Mouse (Mus musculus) left cerebral cortex, adult 2 months (tissue): ENCODE measurements at regions not wholly inside any gene's neighbourhood (a gene's known extent, or its start where the extent isn't known, plus 50 kb on each side); places are given as distances from the start of the nearest gene placed in this dataset.

ENCODE experiments used
- DNase-seq, 2 experiments: peaks; one replicate each; pipeline ENCODE4 v3.0.0; 2021 to 2022; ENCODE audit warnings: low spot score in 2 of 2, mixed read lengths in 1 of 2; ENCODE audit errors: extremely low spot score in 1 of 2
- H3K27ac ChIP-seq: fragments of 200-600 bp; 2 replicates; pipeline ENCODE4 v1.8.1; 2022
- H3K4me3 ChIP-seq: fragments of 200-600 bp; 2 replicates; pipeline ENCODE4 v1.8.1; 2022
- CTCF ChIP-seq: fragments of 200-600 bp; IDR thresholded peaks from 2 replicates; pipeline ENCODE4 v1.8.1; 2022; ENCODE audit warnings: antibody characterized with exemption, mild to moderate bottlenecking, moderate library complexity
- intact Hi-C: fragments of 180-260 bp; cut with DNase I; formaldehyde crosslinking; loops from one replicate; pipeline ENCODE4 v1.15.1; 2025

DNA sequence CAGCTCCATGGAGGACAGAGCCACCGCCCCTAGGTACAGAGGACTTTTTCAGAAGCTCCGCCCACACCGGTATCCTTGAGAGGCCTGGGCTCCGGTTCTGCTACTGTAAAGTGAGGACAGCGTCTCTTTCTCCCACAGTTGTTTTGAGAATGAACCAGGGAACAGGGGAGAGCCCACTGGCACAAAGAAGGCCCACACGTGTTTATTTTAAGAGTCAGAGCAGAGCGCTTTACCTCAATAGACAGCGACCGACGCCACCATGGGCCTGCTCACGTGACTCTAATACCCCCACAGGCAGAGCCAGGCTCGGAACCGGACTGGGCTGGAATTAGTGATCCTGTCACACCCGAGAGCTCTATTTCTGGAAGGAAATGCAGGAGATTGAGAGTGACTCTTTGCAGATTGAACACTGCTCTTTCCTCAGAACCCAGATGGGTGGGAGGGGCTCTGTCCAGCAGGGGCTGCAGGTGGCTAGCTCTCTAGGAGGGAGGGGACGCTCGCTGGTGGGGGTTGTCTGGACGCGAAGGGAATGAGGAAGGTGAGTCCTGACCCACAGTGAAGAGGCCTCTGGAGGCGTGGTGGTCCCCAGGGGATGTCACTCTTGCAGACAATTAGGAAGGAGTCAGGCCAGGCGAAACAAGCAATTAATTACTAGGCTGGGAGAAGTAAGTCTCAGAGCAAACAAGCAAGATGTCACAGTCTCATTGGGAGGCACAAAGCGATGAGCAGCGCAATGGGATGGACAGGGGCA lies 354.4 kb upstream of the Zdhhc25 start:
- Histone ChIP-seq H3K4me3 (no peak overlapping the region), H3K27ac (no peak overlapping the region)
- DNase-seq: no peak
- TF ChIP-seq CTCF: no peak
- intact Hi-C loops: loop anchor here (5.0 kb wide), 3 partner anchors 283 to 698 kb away; no protein-coding TSS in a partner anchor

DNA sequence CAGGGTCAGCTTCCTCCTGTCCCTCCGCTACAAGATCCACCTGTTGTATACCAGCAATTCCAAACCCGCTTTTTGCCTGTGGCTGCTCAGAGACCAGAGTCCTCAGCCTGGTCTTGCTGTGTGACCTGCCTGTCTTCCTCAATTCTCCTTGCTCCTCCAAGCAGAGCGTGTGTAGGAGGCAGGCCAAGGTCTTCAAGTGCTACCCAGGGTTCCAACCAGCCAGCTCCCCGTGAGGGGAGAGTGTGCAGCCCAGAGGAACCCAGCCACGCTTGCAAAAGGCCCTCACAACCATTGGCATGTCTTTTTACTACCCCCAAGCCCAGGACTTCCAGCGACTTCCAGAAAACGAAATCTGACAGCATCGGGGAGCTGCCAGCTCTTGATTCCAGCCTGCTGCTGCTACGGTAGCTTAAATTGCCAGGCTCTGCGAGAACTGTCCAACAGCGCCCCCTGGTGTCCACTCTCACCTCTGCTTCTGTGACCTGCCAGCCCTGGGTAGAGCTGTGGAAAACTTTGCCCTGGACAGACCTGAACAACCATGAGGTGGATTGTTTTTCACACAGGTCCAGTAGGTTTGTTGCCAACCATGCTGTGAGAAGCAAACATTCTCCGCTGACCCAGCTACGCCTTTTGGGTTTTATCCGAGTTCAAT lies 352.0 kb upstream of the Zdhhc25 start:
- intact Hi-C loops: loop anchor here (1.0 to 5.0 kb wide), 6 partner anchors 102 to 701 kb away; no protein-coding TSS in a partner anchor
- DNase-seq: peak; percentile 88 to 93
- TF ChIP-seq CTCF: peak; percentile 96
- Histone ChIP-seq H3K4me3 (no peak overlapping the region), H3K27ac (no peak overlapping the region)

DNA sequence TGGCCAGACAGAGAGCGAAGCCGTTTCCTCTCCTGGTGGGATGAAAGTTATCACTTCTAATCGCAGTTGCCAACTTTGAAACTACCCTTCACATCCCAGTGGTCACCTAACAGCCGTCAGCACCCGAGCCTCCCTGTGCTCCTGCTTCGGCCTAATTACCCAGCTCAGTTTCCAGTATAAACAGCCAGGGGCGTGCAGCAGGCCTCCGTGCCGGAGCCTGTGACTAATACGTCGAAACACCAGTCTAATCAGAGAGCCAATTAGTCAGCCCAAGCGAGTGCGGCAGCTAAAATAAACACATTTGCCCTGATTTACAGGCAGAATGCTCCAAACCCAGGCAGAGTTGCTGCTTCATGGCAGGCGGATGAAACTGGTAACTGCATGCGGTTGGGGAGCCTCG lies 312.1 kb upstream of the Zdhhc25 start:
- no peak overlapping the region for H3K4me3 ChIP-seq
- H3K27ac ChIP-seq: no peak overlapping the region
- TF ChIP-seq CTCF: no peak
- peak in 1 of 2 experiments; percentile 11 for DNase-seq
- intact Hi-C loops: no loop called here

DNA sequence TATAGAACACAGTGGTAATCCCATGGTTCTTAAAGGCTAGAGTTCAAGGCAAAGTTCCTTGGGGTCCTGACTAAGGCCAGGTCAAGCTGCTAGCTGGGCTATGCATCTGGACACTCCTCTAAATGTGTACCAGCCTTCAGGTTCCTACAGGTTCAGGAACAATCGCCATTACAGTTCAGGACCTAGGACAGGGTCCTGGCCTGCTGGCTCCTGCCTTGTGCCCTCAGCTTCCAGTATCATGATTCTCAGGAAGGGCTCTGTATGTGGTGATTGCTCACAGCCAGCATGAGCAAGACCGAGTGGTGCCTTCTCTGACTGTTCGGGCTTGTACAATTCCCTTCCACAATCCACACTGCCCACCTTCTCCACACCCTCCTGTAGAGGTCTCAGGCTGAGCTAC lies 311.4 kb upstream of the Zdhhc25 start:
- intact Hi-C loops: no loop called here
- Histone ChIP-seq H3K27ac (no peak overlapping the region), H3K4me3 (no peak overlapping the region)
- DNase-seq: no peak
- TF ChIP-seq CTCF: no peak

DNA sequence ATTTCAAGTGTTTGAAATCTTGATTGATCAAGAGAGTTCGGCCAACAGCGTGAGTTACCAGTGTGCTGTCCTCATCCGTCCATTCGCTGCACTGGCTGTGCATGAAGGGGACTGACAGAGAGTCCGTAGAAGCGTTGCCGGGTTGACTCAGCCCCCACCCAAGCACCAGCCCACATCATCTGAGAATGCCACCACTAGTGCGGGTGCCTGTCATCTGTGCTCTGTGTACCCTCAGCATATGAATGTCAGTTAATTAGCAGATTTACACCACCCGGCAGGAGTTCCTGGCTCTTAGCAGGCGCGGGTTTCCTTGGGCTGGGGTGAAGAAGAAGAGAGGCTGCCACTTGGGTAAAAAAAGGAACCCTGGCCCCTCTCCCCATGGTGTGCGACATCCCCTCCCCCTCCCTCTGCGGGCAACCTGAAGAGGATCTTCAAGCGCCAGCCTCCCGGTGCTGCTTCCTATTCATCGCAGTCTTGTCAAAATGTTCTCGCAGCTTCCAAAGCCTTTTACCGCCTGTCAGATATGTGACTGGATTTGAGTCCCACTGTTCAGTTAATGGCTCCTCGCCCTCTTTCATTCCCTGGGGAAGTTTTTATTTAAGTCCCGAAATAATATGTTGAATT lies 309.2 kb upstream of the Zdhhc25 start:
- no peak for TF ChIP-seq CTCF
- Histone ChIP-seq H3K4me3 (no peak overlapping the region), H3K27ac (no peak overlapping the region)
- DNase-seq: no peak
- intact Hi-C loops: no loop called here

DNA sequence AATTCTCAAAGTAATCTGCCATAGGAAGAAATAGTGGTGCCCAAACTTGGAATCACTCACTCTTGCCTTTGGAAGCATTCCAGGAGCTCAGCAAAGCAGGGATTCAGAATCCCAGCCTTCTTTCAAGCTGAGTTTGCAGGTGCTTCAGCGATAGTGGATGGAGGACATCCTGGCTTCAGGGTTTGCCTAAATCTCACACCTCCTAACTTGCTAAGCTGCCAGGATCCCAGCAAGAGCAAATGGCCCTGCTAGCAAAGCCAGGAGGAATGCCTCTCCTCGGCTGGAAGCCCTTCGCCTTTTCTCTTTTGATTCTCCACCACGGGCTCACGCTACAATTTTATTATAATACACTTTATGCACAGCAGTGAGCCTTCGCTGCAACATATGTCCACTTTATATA lies 301.0 kb upstream of the Zdhhc25 start:
- H3K27ac ChIP-seq: no peak overlapping the region
- intact Hi-C loops: no loop called here
- no peak for DNase-seq
- no peak for TF ChIP-seq CTCF
- H3K4me3 ChIP-seq: no peak overlapping the region

DNA sequence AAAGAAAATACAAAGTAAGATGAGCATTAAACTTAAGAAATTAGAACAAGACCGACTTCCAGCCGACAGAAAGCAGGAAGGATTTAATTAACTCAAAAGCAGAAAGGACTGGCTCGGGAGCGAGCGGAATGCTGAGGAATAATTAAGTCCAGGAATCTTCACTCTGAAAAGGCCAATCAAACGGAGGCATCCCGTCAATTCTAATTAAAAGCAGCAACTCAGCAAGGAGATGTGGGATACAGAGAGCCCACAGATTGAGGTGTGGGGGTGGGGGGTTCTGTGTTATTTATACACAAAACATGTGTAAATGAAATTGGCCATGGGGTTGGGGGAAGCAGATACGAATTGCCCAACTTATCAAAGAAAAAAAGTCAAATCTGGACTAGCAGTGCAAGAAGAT lies 288.9 kb upstream of the Zdhhc25 start:
- TF ChIP-seq CTCF: no peak
- no peak for DNase-seq
- intact Hi-C loops: no loop called here

DNA sequence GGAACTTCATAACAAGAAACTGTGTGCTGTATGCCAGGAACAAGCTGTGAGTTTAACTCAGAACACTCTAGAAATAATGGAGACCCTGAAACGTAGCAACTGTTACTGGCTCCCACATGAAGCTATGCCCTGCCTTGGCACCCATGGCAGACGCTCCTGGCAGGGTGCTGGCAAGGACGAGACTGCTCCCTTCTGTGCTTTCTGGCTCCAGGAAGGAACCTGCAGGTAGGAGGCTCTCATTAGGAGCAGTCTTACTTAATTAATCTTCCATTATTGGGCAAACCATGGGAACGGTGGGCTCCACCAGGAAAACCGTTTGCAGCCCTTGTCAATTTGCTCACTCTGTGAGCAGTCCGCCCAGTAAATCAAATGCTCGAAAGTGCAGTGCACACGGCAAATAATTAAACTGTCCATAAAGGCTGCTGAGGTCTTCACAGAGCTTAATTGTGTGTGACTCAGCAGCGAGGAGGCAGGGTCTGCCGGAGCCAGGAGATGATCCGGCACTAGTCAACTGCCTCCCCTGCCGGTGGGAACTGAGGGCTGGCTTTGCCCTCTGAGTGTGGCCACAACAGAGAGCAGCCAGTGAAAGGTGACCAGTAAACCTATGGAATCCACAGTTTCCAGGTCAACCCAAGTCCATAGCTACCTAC lies 285.2 kb upstream of the Zdhhc25 start:
- intact Hi-C loops: loop anchor here (5.0 kb wide), 1 partner anchor 152 kb away; no protein-coding TSS in a partner anchor
- DNase-seq: no peak
- TF ChIP-seq CTCF: no peak; the same call in 1 of the 2 replicates
- no peak overlapping the region for H3K27ac ChIP-seq
- H3K4me3 ChIP-seq: no peak overlapping the region

More for the DNA sequence above, 288.9 kb upstream of the Zdhhc25 start:
- H3K27ac ChIP-seq: no peak overlapping the region
- H3K4me3 ChIP-seq: no peak overlapping the region

DNA sequence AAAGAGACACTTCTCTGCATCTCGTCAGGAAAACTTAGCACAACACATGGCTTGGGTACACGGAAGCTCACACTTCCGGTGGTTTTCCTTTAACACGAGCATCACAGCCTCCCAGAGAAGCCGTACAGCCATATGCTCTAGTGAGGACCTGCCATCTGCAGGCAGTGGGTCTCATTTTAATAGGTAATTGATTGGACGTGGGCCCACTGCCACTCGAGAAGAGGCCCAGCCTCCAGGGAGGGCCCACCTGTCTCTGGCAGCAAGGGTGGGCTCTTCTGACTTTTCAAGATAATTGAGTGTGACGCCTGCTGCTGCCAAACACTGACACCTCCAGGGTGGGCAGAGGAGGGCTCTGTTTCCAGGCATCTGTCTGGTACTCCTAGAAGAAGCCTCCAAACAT lies 282.1 kb upstream of the Zdhhc25 start:
- no peak for TF ChIP-seq CTCF
- no peak overlapping the region for H3K4me3 ChIP-seq
- intact Hi-C loops: loop anchor here (5.0 kb wide), 1 partner anchor 149 kb away; no protein-coding TSS in a partner anchor
- H3K27ac ChIP-seq: no peak overlapping the region
- DNase-seq: no peak

DNA sequence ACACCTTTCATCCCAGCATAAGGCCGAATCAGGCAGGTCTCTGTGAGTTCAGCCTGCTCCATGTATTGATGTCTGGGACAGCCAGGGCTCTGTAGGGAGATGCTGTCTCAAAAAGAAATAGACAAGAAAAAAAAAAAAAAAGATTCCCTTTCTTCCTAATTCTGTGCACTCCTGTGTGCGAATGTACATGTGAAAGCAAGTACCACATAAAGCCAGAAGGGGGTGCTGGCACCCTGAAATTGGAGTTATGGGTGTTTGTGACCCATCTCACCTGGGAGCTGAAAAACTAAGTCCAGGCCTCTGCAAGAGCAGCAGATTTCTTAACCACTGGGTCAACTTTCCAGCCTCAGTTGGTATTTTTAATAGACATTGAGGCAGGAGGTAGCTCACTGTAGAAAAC lies 280.6 kb upstream of the Zdhhc25 start:
- TF ChIP-seq CTCF: peak; percentile 34
- no peak overlapping the region for H3K4me3 ChIP-seq
- no peak overlapping the region for H3K27ac ChIP-seq
- DNase-seq: no peak
- intact Hi-C loops: loop anchor here (5.0 kb wide), 1 partner anchor 148 kb away; no protein-coding TSS in a partner anchor

DNA sequence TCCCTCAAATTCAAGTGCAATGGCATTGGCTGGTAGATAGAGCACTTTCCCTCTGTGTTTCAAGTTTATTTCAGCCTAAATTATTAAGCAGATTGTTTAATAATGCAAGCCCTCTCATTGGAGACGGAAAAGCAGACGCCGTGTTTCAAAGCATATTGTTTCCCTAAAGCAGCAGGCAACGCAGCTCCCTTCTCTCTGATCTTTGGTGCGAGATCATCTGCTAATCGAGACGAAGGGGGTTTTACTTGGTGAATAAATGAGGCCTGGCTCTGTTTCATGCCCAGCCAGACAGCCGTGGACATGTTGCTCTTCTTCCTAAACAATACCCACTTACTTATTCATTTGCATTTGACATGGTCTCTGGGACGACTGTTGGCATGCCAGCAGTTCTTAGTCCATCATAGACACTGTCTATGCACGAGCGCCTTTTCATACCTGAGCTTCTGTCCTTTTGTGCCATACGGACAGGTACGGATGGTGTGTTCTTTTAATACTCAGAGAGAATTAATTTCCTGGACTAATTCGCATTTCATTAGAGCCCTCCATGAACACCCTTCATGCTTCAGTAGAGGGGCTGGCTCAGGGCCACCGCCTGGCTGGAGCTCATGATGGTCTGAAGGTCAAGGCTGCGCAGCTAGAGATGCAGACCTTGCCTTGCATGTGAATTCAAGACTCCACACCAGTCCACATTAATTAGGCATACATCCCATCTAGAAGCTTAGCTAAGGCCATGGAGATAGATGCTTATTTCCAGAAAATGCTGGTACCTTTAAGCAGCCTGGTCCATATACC lies 276.3 kb upstream of the Zdhhc25 start:
- TF ChIP-seq CTCF: no peak
- intact Hi-C loops: no loop called here
- Histone ChIP-seq H3K27ac (no peak overlapping the region), H3K4me3 (no peak overlapping the region)
- no peak for DNase-seq
